ENCODE assay signal across 8 mouse cellular contexts in the genomic region with DNA sequence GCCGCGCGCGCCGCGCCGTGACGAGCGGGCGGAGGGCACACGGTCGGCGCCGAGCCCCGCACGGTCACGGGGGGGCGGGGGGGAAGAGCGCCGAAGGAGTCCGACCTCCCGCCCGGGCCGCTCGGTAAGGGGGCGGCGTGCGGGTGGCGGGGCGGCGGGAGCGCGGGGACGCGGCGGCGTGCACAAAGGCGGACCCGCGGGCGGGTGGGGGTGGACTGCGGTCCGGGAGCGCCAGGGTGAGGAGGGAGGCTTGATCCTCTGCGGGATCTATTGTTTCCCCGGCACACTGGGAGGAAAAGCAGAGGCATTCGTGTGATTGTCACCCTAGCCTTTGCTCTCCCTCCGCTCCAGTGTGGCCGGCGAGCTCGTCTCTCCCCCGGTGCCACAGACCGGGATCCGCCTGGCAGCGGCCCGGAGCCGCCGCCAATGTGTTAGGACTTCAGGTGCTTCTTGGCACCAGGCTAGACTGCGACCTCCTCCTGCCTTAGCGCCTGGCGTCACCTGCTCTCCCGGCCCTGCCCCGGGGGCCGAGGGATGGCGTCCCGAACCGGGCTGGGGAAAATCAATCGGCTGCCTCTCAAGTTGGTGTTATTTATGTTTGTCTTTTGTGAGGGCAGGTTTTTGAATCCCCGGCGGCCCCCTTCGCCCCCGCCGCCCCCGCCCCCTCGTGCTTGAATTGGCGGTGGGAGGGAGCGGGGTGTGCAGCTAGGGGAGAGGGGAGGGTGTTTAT. TPM values are rescaled to one million over a fixed set of nuclear protein-coding genes. Genes with fewer than 3 reads are reported as not detected.
DNase-seq lines count a peak whose midpoint lies in the region; ATAC-seq and TF ChIP-seq lines count a peak whose summit lies in the region.

No protein-coding gene starts in this region.

- no peak for TF ChIP-seq CTCF in midbrain, postnatal 0 days (IDR thresholded peaks at IDR 0.05)

- H3K4me2 ChIP-seq in embryonic facial prominence, embryonic 12.5 days (replicated peaks), result peak overlapping the region; percentile 85
- peak overlapping the region; percentile 73 for H3K4me2 ChIP-seq in heart, embryonic 11.5 days
- peak overlapping the region; percentile 84 for H3K4me2 ChIP-seq in kidney, embryonic 15.5 days
- H3K4me2 ChIP-seq in liver, embryonic 12.5 days, result peak overlapping the region; percentile 88
- peak overlapping the region; percentile 81 for H3K4me2 ChIP-seq in midbrain, postnatal 0 days (ENCODE audit: low read depth, low read length, poor library complexity, severe bottlenecking)

- peak overlapping the region; percentile 92 for H3K27ac ChIP-seq in embryonic facial prominence, embryonic 12.5 days
- H3K27ac ChIP-seq in heart, embryonic 11.5 days (ENCODE audit: low read depth, low read length), result peak overlapping the region; percentile 93
- H3K27ac ChIP-seq in kidney, embryonic 15.5 days, result peak overlapping the region; percentile 95
- peak overlapping the region; percentile 80 for H3K27ac ChIP-seq in liver, embryonic 12.5 days
- peak overlapping the region; percentile 96 for H3K27ac ChIP-seq in midbrain, postnatal 0 days (ENCODE audit: low read depth, low read length)

- H3K27me3 ChIP-seq in embryonic facial prominence, embryonic 12.5 days, result no peaks in the 10 kb centered on the region
- H3K27me3 ChIP-seq in heart, embryonic 11.5 days (ENCODE audit: control insufficient read depth, insufficient read depth, low read length), result no peaks in the 10 kb centered on the region
- no peaks in the 10 kb centered on the region for H3K27me3 ChIP-seq in kidney, embryonic 15.5 days
- peaks cover 7% of the 10 kb centered on the region; the same call in 1 of the 2 replicates for H3K27me3 ChIP-seq in liver, embryonic 12.5 days (replicated peaks)
- H3K27me3 ChIP-seq in midbrain, postnatal 0 days (ENCODE audit: insufficient read depth, low read length), result no peaks in the 10 kb centered on the region

- peak; percentile 26 for DNase-seq in 3134 (ENCODE audit: extremely low read depth, insufficient read length, low spot score)
- DNase-seq in adrenal gland, postnatal 36 days, result peak; percentile 62 to 81
- DNase-seq in midbrain, postnatal 0 days (ENCODE audit: low spot score), result peak; percentile 55
- DNase-seq in urinary bladder, adult 2 months (ENCODE audit: low spot score), result peak; percentile 56

- ATAC-seq in embryonic facial prominence, embryonic 12.5 days (ENCODE audit: insufficient number of reproducible peaks, insufficient read depth, low FRiP score, low TSS enrichment), result peak; percentile 73
- ATAC-seq in heart, embryonic 11.5 days (replicated peaks; ENCODE audit: insufficient number of reproducible peaks, low FRiP score, low TSS enrichment), result peak; percentile 66
- ATAC-seq in kidney, embryonic 15.5 days (replicated peaks; ENCODE audit: low FRiP score), result peak; percentile 86
- peak; percentile 53 for ATAC-seq in liver, embryonic 12.5 days
- peak; percentile 84 for ATAC-seq in midbrain, postnatal 0 days (ENCODE audit: low FRiP score)

- H3K36me3 ChIP-seq in embryonic facial prominence, embryonic 12.5 days, result no peaks in the 10 kb centered on the region
- no peaks in the 10 kb centered on the region for H3K36me3 ChIP-seq in heart, embryonic 11.5 days (ENCODE audit: control insufficient read depth, insufficient read depth, low read length)
- H3K36me3 ChIP-seq in kidney, embryonic 15.5 days, result peaks cover 11% of the 10 kb centered on the region
- 0 out of 2 replicates have a peak, but pooled peaks cover 2% of the 10 kb centered on the region for H3K36me3 ChIP-seq in liver, embryonic 12.5 days
- H3K36me3 ChIP-seq in midbrain, postnatal 0 days (ENCODE audit: insufficient read depth, low read length), result no peaks in the 10 kb centered on the region

- under 1% methylated on average over 58 of the region's 77 CpGs for whole genome bisulfite sequencing in embryonic facial prominence, embryonic 12.5 days
- under 1% methylated on average over 50 of the region's 77 CpGs for WGBS in heart, embryonic 11.5 days (ENCODE audit: insufficient replicate concordance)
- WGBS in kidney, embryonic 15.5 days, result 1% methylated on average over 66 of the region's 77 CpGs
- WGBS in liver, embryonic 12.5 days (ENCODE audit: insufficient replicate concordance), result 2% methylated on average over 55 of the region's 77 CpGs
- WGBS in midbrain, postnatal 0 days, result under 1% methylated on average over 44 of the region's 77 CpGs

- peak overlapping the region; percentile 70 for H3K4me3 ChIP-seq in embryonic facial prominence, embryonic 12.5 days
- H3K4me3 ChIP-seq in heart, embryonic 11.5 days (ENCODE audit: low read depth, low read length), result peak overlapping the region; percentile 85
- H3K4me3 ChIP-seq in kidney, embryonic 15.5 days (replicated peaks), result peak overlapping the region; percentile 83
- peak overlapping the region; percentile 70 for H3K4me3 ChIP-seq in liver, embryonic 12.5 days
- H3K4me3 ChIP-seq in midbrain, postnatal 0 days (ENCODE audit: low read depth, low read length), result peak overlapping the region; percentile 92

- H3K4me1 ChIP-seq in embryonic facial prominence, embryonic 12.5 days, result peaks cover 33% of the 10 kb centered on the region; the same call in 1 of the 2 replicates
- peaks cover 10% of the 10 kb centered on the region for H3K4me1 ChIP-seq in heart, embryonic 11.5 days (ENCODE audit: control insufficient read depth, insufficient read depth, low read length)
- H3K4me1 ChIP-seq in kidney, embryonic 15.5 days, result peaks cover 13% of the 10 kb centered on the region; the same call in 1 of the 2 replicates
- H3K4me1 ChIP-seq in liver, embryonic 12.5 days, result peaks cover 9% of the 10 kb centered on the region; the same call in 1 of the 2 replicates
- H3K4me1 ChIP-seq in midbrain, postnatal 0 days (ENCODE audit: insufficient read depth, low read length), result peaks cover 15% of the 10 kb centered on the region; the same call in 1 of the 2 replicates

- H3K9ac ChIP-seq in embryonic facial prominence, embryonic 12.5 days, result peak overlapping the region; percentile 94
- H3K9ac ChIP-seq in heart, embryonic 11.5 days (ENCODE audit: low read depth, low read length), result peak overlapping the region; percentile 93
- peak overlapping the region; percentile 83 for H3K9ac ChIP-seq in kidney, embryonic 15.5 days
- H3K9ac ChIP-seq in liver, embryonic 12.5 days, result peak overlapping the region; percentile 76
- H3K9ac ChIP-seq in midbrain, postnatal 0 days (replicated peaks; ENCODE audit: low read length, poor library complexity, severe bottlenecking), result peak overlapping the region; percentile 95

- no peaks in the 10 kb centered on the region for H3K9me3 ChIP-seq in embryonic facial prominence, embryonic 12.5 days
- no peaks in the 10 kb centered on the region for H3K9me3 ChIP-seq in heart, embryonic 11.5 days (replicated peaks; ENCODE audit: control insufficient read depth, low read length)
- H3K9me3 ChIP-seq in kidney, embryonic 15.5 days (replicated peaks), result no peaks in the 10 kb centered on the region
- no peaks in the 10 kb centered on the region for H3K9me3 ChIP-seq in liver, embryonic 12.5 days (replicated peaks)
- H3K9me3 ChIP-seq in midbrain, postnatal 0 days (ENCODE audit: low read length), result no peaks in the 10 kb centered on the region

RNA-seq across cellular contexts. Expression of gene Ppp1r9a, which starts 0.8 kb away (rescaled TPM):
- total RNA-seq in adrenal gland, postnatal 36 days (2021), result 10 to 100 TPM; 42.2 to 45.8 TPM
- polyA plus RNA-seq in embryonic facial prominence, embryonic 12.5 days (2016; fragmentation: Nextera tagmentation; extraction: Ambion mirVana), result 23.0 and 26.6 TPM in 2 replicates
- 16.1 and 25.0 TPM in 2 replicates for polyA plus RNA-seq in heart, embryonic 11.5 days (2014; fragmentation: Nextera tagmentation; extraction: Ambion mirVana)
- polyA plus RNA-seq in kidney, embryonic 15.5 days (2015; fragmentation: Nextera tagmentation; extraction: Ambion mirVana), result 19.0 and 19.5 TPM in 2 replicates
- 7.7 and 9.1 TPM in 2 replicates for polyA plus RNA-seq in liver, embryonic 12.5 days (2016; fragmentation: Nextera tagmentation; extraction: Ambion mirVana)
- 66.3 and 74.7 TPM in 2 replicates for total RNA-seq in midbrain, postnatal 0 days (2014; rRNA removed)
- polyA plus RNA-seq in midbrain, postnatal 0 days (2015; fragmentation: Nextera tagmentation; extraction: Ambion mirVana), result 35.2 and 43.6 TPM in 2 replicates
- 12.1 and 14.0 TPM in 2 replicates for polyA plus RNA-seq in urinary bladder, adult 2 months (2012; rRNA removed)

Comparison
In these comparisons a context has a peak if more than half of its experiments do, and no peak if none do; other contexts are left out.
1. Peak in every context shown above with its lines: DNase-seq, ATAC-seq, H3K4me3 ChIP-seq and H3K27ac ChIP-seq.